In the genomic region with DNA sequence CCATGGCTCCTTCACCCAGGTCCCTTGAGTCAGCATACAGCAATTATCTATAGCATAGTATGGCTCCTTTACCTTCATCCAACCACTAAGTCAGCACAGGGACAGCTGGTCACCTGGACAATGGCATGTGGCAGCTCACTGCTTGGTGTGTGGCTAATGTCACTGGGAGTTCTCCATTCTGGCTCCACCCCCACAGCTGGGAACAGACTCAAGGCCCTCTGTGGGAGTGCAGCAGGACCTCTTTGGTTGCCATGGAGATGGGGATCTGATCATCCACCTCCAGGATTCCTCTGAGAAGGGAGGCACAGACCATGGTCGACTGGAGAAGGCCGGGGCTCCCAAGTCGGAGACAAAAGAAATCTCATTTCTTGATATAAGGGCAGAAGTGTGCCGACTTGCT, we compare ENCODE assay signal across 9 mouse cellular contexts.
DNase-seq lines count a peak whose midpoint lies in the region; ATAC-seq and TF ChIP-seq lines count a peak whose summit lies in the region.
"Had no signal": no experiment of that assay in that cellular context is flagged by ENCODE, and none has a peak within 500 bp of the region (broad histone marks: within the 10 kb centered on the region; RNA-seq: fewer than 3 reads in every experiment).

No protein-coding gene starts in this region.

- intact Hi-C loops in gastrocnemius, postnatal 36 days (cut with DNase I) = loop anchor here (5.0 kb wide), 1 partner anchor 124 kb away; no protein-coding TSS in a partner anchor

- no peaks in the 10 kb centered on the region for H3K36me3 ChIP-seq in lung, embryonic 14.5 days (ENCODE audit: insufficient read depth)
- no peaks in the 10 kb centered on the region for H3K36me3 ChIP-seq in stomach, postnatal 0 days (ENCODE audit: control insufficient read depth, insufficient read depth, low read length)

- whole genome bisulfite sequencing in lung, embryonic 14.5 days = 42% methylated on average over 4 of the region's 4 CpGs
- WGBS in stomach, postnatal 0 days = 53% methylated on average over 4 of the region's 4 CpGs

- no peak overlapping the region for H3K27ac ChIP-seq in lung, embryonic 14.5 days (ENCODE audit: low read depth)
- no peak overlapping the region for H3K27ac ChIP-seq in stomach, postnatal 0 days (replicated peaks)
- H3K27ac ChIP-seq: liver, embryonic 14.5 days had no signal

- no peak overlapping the region for H3K4me3 ChIP-seq in lung, embryonic 14.5 days (ENCODE audit: low read depth, low read length)
- no peak overlapping the region for H3K4me3 ChIP-seq in stomach, postnatal 0 days (ENCODE audit: low read depth, low read length)

- no peak overlapping the region for H3K4me2 ChIP-seq in lung, embryonic 14.5 days
- no peak overlapping the region for H3K4me2 ChIP-seq in stomach, postnatal 0 days (replicated peaks; ENCODE audit: low read depth)

- H3K9me3 ChIP-seq in lung, embryonic 14.5 days (ENCODE audit: low read depth, low read length) = no peaks in the 10 kb centered on the region
- H3K9me3 ChIP-seq in stomach, postnatal 0 days (ENCODE audit: control insufficient read depth, low read length) = no peaks in the 10 kb centered on the region

- TF ChIP-seq EP300 in stomach, postnatal 0 days (optimal IDR thresholded peaks at IDR 0.05) = no peak

- no peaks in the 10 kb centered on the region for H3K4me1 ChIP-seq in lung, embryonic 14.5 days (ENCODE audit: insufficient read depth)
- H3K4me1 ChIP-seq in stomach, postnatal 0 days (replicated peaks; ENCODE audit: control insufficient read depth, insufficient read depth) = no peaks in the 10 kb centered on the region

- H3K9ac ChIP-seq in lung, embryonic 14.5 days = no peak overlapping the region
- no peak overlapping the region for H3K9ac ChIP-seq in stomach, postnatal 0 days (ENCODE audit: low read length)
- H3K9ac ChIP-seq: liver, embryonic 14.5 days had no signal

- no peak for ATAC-seq in lung, embryonic 14.5 days (ENCODE audit: insufficient read depth)
- ATAC-seq in stomach, postnatal 0 days (ENCODE audit: low FRiP score, low TSS enrichment) = 0 out of 2 replicates have a peak, but pooled peaks have one; percentile 33

- no peak for TF ChIP-seq CTCF in lung, embryonic 14.5 days (IDR thresholded peaks at IDR 0.05; ENCODE audit: low read depth)
- TF ChIP-seq CTCF in stomach, postnatal 0 days (IDR thresholded peaks at IDR 0.05; ENCODE audit: low read depth) = no peak

- peak; percentile 10 for DNase-seq in lung, embryonic 14.5 days
- no peak for DNase-seq in lung, postnatal 36 days
- peak; percentile 59 for DNase-seq in embryo, embryonic 9.5 days (ENCODE audit: extremely low spot score)
- DNase-seq in left cerebral cortex, adult 9 months (ENCODE audit: low spot score in 2 of 2) = peak; percentile 72 to 77
- DNase-seq in stomach, postnatal 0 days (ENCODE audit: low spot score) = no peak
- no peak for DNase-seq in gastrocnemius, postnatal 36 days
- DNase-seq in cerebellum, postnatal 36 days = no peak
- DNase-seq in thymus, postnatal 0 days (ENCODE audit: low spot score) = no peak

- H3K27me3 ChIP-seq in lung, embryonic 14.5 days (ENCODE audit: insufficient read depth, low read length) = no peaks in the 10 kb centered on the region
- no peaks in the 10 kb centered on the region for H3K27me3 ChIP-seq in stomach, postnatal 0 days (ENCODE audit: control insufficient read depth, insufficient read depth, low read length)

Comparison
In these comparisons a context has a peak if more than half of its experiments do, and no peak if none do; other contexts are left out.
1. DNase-seq: peak in lung, embryonic 14.5 days (single experiment), embryo, embryonic 9.5 days (single experiment) and left cerebral cortex, adult 9 months (2 of 2); none in lung, postnatal 36 days (single experiment), stomach, postnatal 0 days (single experiment), gastrocnemius, postnatal 36 days (0 of 2), cerebellum, postnatal 36 days (0 of 2) and thymus, postnatal 0 days (single experiment).